In the genomic region with DNA sequence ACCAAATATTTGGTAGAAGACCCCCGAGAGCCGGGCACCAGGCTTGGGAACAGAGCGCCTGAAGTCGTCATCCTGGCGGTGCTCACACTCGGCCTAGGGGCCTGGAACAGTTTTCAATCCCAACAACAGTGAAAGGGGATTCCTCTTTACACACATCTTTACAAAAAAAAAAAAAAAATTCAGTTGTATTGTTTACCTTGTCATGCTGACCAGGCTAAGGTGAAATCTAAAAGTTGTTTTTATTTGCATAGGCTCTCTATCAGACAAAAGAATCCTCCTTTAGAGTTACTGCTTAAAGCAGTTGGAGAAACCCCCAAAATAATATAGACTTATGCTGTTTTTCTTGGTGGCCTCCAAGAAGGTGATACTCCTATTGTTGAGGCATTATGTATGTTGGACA, we compare ENCODE assay signal across 23 mouse cellular contexts. TPM values are rescaled to one million over a fixed set of nuclear protein-coding genes. Genes with fewer than 3 reads are reported as not detected.
DNase-seq lines count a peak whose midpoint lies in the region; ATAC-seq and TF ChIP-seq lines count a peak whose summit lies in the region.
"Had no signal": no experiment of that assay in that cellular context is flagged by ENCODE, and none has a peak within 500 bp of the region (broad histone marks: within the 10 kb centered on the region; RNA-seq: fewer than 3 reads in every experiment).

Gene Gm9774, minus strand, starts transcription at position 101 of the 400 bp plus-strand sequence.

- H3K9me3 ChIP-seq in heart, embryonic 16.5 days (replicated peaks; ENCODE audit: control insufficient read depth, low read length) = no peaks in the 10 kb centered on the region
- peaks cover 22% of the 10 kb centered on the region for H3K9me3 ChIP-seq in CH12.LX (replicated peaks; ENCODE audit: low read length)
- no peaks in the 10 kb centered on the region for H3K9me3 ChIP-seq in midbrain, postnatal 0 days (ENCODE audit: low read length)
- H3K9me3 ChIP-seq: heart, embryonic 10.5 days; hindbrain, embryonic 15.5 days; limb, embryonic 12.5 days; liver, embryonic 13.5 days; midbrain, embryonic 13.5 days had no signal

- in situ Hi-C loops in CH12.LX (cut with MboI; ENCODE audit: low pct_ligation_motif_present, low pct_unique_long_range_greater_than_20kb, low sequenced_read_pairs) (no loop called here), Patski (cut with MboI; ENCODE audit: low pct_unique_long_range_greater_than_20kb) (no loop called here)

- no peak for DNase-seq in heart, adult 11 months
- DNase-seq in CH12.LX (ENCODE audit: extremely low read depth) (no peak), Patski (ENCODE audit: low read depth, low spot score) (no peak)
- no peak for DNase-seq in midbrain, postnatal 0 days (ENCODE audit: low spot score)
- no peak for DNase-seq in testis, postnatal 10 days (ENCODE audit: low spot score)
- DNase-seq: adrenal gland, adult 8-10 months; cerebellum, adult 11-12 months; cerebellum, postnatal 25 days; gastrocnemius, postnatal 36 days; heart, postnatal 10 days; liver, embryonic 13.5 days; lung, embryonic 14.5 days; right cerebral cortex, postnatal 4 days; thymus, postnatal 25 days had no signal

- ATAC-seq in heart, embryonic 16.5 days (replicated peaks; ENCODE audit: extremely low read depth, insufficient read depth, low FRiP score) = no peak
- no peak for ATAC-seq in Patski
- no peak for ATAC-seq in midbrain, postnatal 0 days (ENCODE audit: low FRiP score)
- ATAC-seq: forebrain, embryonic 16.5 days; intestine, postnatal 0 days; midbrain, embryonic 13.5 days had no signal

- H3K27me3 ChIP-seq in heart, embryonic 16.5 days (ENCODE audit: control insufficient read depth, insufficient read depth, low read length) = no peaks in the 10 kb centered on the region
- H3K27me3 ChIP-seq in CH12.LX (replicated peaks) (no peaks in the 10 kb centered on the region), Patski (peaks cover 4% of the 10 kb centered on the region)
- no peaks in the 10 kb centered on the region for H3K27me3 ChIP-seq in midbrain, postnatal 0 days (ENCODE audit: insufficient read depth, low read length)
- H3K27me3 ChIP-seq: hindbrain, embryonic 15.5 days; limb, embryonic 12.5 days; liver, embryonic 13.5 days; midbrain, embryonic 13.5 days had no signal

- no peak within 1 kb of the TSS for H3K9ac ChIP-seq in heart, embryonic 16.5 days (ENCODE audit: low read length)
- H3K9ac ChIP-seq in CH12.LX (ENCODE audit: insufficient read depth, low read depth) = no peak within 1 kb of the TSS
- H3K9ac ChIP-seq in midbrain, postnatal 0 days (replicated peaks; ENCODE audit: low read length, poor library complexity, severe bottlenecking) = no peak within 1 kb of the TSS
- H3K9ac ChIP-seq: hindbrain, embryonic 15.5 days; limb, embryonic 12.5 days; liver, embryonic 13.5 days; lung, embryonic 14.5 days; midbrain, embryonic 13.5 days had no signal

- no peaks in the 10 kb centered on the region for H3K79me2 ChIP-seq in CH12.LX (replicated peaks; ENCODE audit: control insufficient read depth, extremely low read depth, insufficient read depth, poor library complexity, severe bottlenecking)

- no peak for TF ChIP-seq EP300 in CH12.LX (IDR thresholded peaks at IDR 0.05; ENCODE audit: low read length)

- TF ChIP-seq CTCF in CH12.LX (conservative IDR thresholded peaks at IDR 0.05 in 1 of 2, IDR thresholded peaks at IDR 0.05 in 1 of 2; ENCODE audit: low read depth in 2 of 2, low read length in 2 of 2) (no peak), Patski (IDR thresholded peaks at IDR 0.05) (no peak)
- no peak for TF ChIP-seq CTCF in embryonic fibroblast, embryonic 13.5 days (IDR thresholded peaks at IDR 0.05; ENCODE audit: borderline replicate concordance, insufficient read depth, low read length)
- no peak for TF ChIP-seq CTCF in midbrain, postnatal 0 days (IDR thresholded peaks at IDR 0.05)

- H3K4me2 ChIP-seq in heart, embryonic 16.5 days (ENCODE audit: low read depth, low read length) = no peak within 1 kb of the TSS
- no peak within 1 kb of the TSS for H3K4me2 ChIP-seq in CH12.LX (ENCODE audit: insufficient read depth, low read depth, poor library complexity, severe bottlenecking)
- H3K4me2 ChIP-seq in midbrain, postnatal 0 days (ENCODE audit: low read depth, low read length, poor library complexity, severe bottlenecking) = no peak within 1 kb of the TSS
- H3K4me2 ChIP-seq: hindbrain, embryonic 15.5 days; limb, embryonic 12.5 days; liver, embryonic 13.5 days; lung, embryonic 14.5 days; midbrain, embryonic 13.5 days had no signal

- WGBS in heart, embryonic 16.5 days = 82% methylated on average over 6 of the region's 6 CpGs
- 93% methylated on average over 6 of the region's 6 CpGs for WGBS in midbrain, postnatal 0 days

- POLR2A ChIA-PET in Patski (lab: Charles Lee) = no interaction called here

- CTCF ChIA-PET in Patski (lab: Charles Lee) = no interaction called here

- dilution Hi-C loops in CH12.LX (cut with MboI; ENCODE audit: extremely low pct_ligation_motif_present, extremely low pct_unique_long_range_greater_than_20kb, low sequenced_read_pairs) = no loop called here

- H3K4me3 ChIP-seq in heart, embryonic 16.5 days (ENCODE audit: low read length) = no peak within 1 kb of the TSS
- H3K4me3 ChIP-seq in CH12.LX (replicated peaks in 1 of 3; ENCODE audit: low read depth in 2 of 3, low read length in 2 of 3, poor library complexity in 1 of 3) = no peak within 1 kb of the TSS
- no peak within 1 kb of the TSS for H3K4me3 ChIP-seq in embryonic fibroblast, embryonic 13.5 days (ENCODE audit: insufficient read depth, low read length)
- no peak within 1 kb of the TSS for H3K4me3 ChIP-seq in midbrain, postnatal 0 days (ENCODE audit: low read depth, low read length)
- H3K4me3 ChIP-seq: heart, embryonic 10.5 days; hindbrain, embryonic 15.5 days; limb, embryonic 12.5 days; liver, embryonic 13.5 days; midbrain, embryonic 13.5 days had no signal

- no peak for TF ChIP-seq POLR2A in CH12.LX (IDR thresholded peaks at IDR 0.05; ENCODE audit: low read depth, low read length)
- no peak for TF ChIP-seq POLR2A in embryonic fibroblast, embryonic 13.5 days (IDR thresholded peaks at IDR 0.05; ENCODE audit: low read depth, low read length)

- no peaks in the 10 kb centered on the region for H3K36me3 ChIP-seq in heart, embryonic 16.5 days (ENCODE audit: control insufficient read depth, insufficient read depth)
- H3K36me3 ChIP-seq in CH12.LX (replicated peaks in 1 of 2; ENCODE audit: control insufficient read depth in 1 of 2, insufficient read depth in 1 of 2, low read length in 1 of 2) = no peaks in the 10 kb centered on the region
- no peaks in the 10 kb centered on the region for H3K36me3 ChIP-seq in midbrain, postnatal 0 days (ENCODE audit: insufficient read depth, low read length)
- H3K36me3 ChIP-seq: heart, embryonic 10.5 days; hindbrain, embryonic 15.5 days; limb, embryonic 12.5 days; liver, embryonic 13.5 days; midbrain, embryonic 13.5 days had no signal

- no peak within 1 kb of the TSS for H3K27ac ChIP-seq in heart, embryonic 16.5 days (ENCODE audit: low read length)
- no peak within 1 kb of the TSS for H3K27ac ChIP-seq in CH12.LX (ENCODE audit: insufficient read depth, low read depth)
- no peak within 1 kb of the TSS for H3K27ac ChIP-seq in embryonic fibroblast, embryonic 13.5 days (ENCODE audit: insufficient read depth, low read length)
- no peak within 1 kb of the TSS for H3K27ac ChIP-seq in midbrain, postnatal 0 days (ENCODE audit: low read depth, low read length)
- H3K27ac ChIP-seq: heart, embryonic 10.5 days; hindbrain, embryonic 15.5 days; limb, embryonic 12.5 days; liver, embryonic 13.5 days; macrophage; midbrain, embryonic 13.5 days had no signal

- H3K4me1 ChIP-seq in heart, embryonic 16.5 days (ENCODE audit: control insufficient read depth, insufficient read depth, low read length) = no peaks in the 10 kb centered on the region
- no peaks in the 10 kb centered on the region for H3K4me1 ChIP-seq in CH12.LX (ENCODE audit: control insufficient read depth in 1 of 2, insufficient read depth in 2 of 2)
- no peaks in the 10 kb centered on the region for H3K4me1 ChIP-seq in embryonic fibroblast, embryonic 13.5 days (ENCODE audit: control insufficient read depth, insufficient read depth, low read length)
- no peaks in the 10 kb centered on the region for H3K4me1 ChIP-seq in midbrain, postnatal 0 days (ENCODE audit: insufficient read depth, low read length)
- H3K4me1 ChIP-seq: heart, embryonic 10.5 days; hindbrain, embryonic 15.5 days; limb, embryonic 12.5 days; liver, embryonic 13.5 days; midbrain, embryonic 13.5 days had no signal

- TF ChIP-seq RAD21 in CH12.LX (IDR thresholded peaks at IDR 0.05; ENCODE audit: low read depth, low read length) = no peak

TF ChIP-seq in CH12.LX, 34 proteins besides CTCF, POLR2A, EP300 and RAD21:
- TF ChIP-seq USF1 (IDR thresholded peaks at IDR 0.05; ENCODE audit: low read depth, low read length) = no peak
- TF ChIP-seq MEF2A (IDR thresholded peaks at IDR 0.05; ENCODE audit: borderline replicate concordance, low read depth, low read length) = no peak
- no peak for TF ChIP-seq ZC3H11A (IDR thresholded peaks at IDR 0.05; ENCODE audit: low read depth, low read length)
- no peak for TF ChIP-seq MAZ (IDR thresholded peaks at IDR 0.05; ENCODE audit: low read depth, low read length)
- TF ChIP-seq ZKSCAN1 (IDR thresholded peaks at IDR 0.05; ENCODE audit: borderline replicate concordance, low read depth, low read length) = no peak
- TF ChIP-seq SIN3A (IDR thresholded peaks at IDR 0.05; ENCODE audit: low read length) = no peak
- TF ChIP-seq ETS1 (conservative IDR thresholded peaks at IDR 0.05; ENCODE audit: low read depth, low read length) = no peak
- no peak for TF ChIP-seq E2F4 (IDR thresholded peaks at IDR 0.05; ENCODE audit: insufficient replicate concordance, low read depth, low read length)
- no peak for TF ChIP-seq IRF4 (IDR thresholded peaks at IDR 0.05; ENCODE audit: low read depth, low read length)
- no peak for TF ChIP-seq ELF1 (IDR thresholded peaks at IDR 0.05; ENCODE audit: low read depth, low read length)
- no peak for TF ChIP-seq TBP (conservative IDR thresholded peaks at IDR 0.05; ENCODE audit: low read depth, low read length)
- TF ChIP-seq ZMIZ1 (IDR thresholded peaks at IDR 0.05; ENCODE audit: low read depth, low read length) = no peak
- TF ChIP-seq CHD2 (IDR thresholded peaks at IDR 0.05; ENCODE audit: low read length) = no peak
- no peak for TF ChIP-seq RCOR1 (conservative IDR thresholded peaks at IDR 0.05; ENCODE audit: low read depth, low read length)

RNA-seq across cellular contexts. Expression of gene Gm9774, which starts in this region (rescaled TPM):
- 3.8 and 18.9 TPM in 2 replicates for polyA plus RNA-seq in heart, embryonic 16.5 days (2015; fragmentation: Nextera tagmentation; extraction: Ambion mirVana)
- total RNA-seq in CH12.LX (2012; rRNA removed) (8.4 and 10.6 TPM in 2 replicates), CH12.LX (2014; rRNA removed) (11.9 and 14.0 TPM in 2 replicates)
- polyA plus RNA-seq in CH12.LX (2012; ENCODE audit: insufficient read length, low read depth) (87.2 and 105 TPM in 2 replicates), Patski (2021) (11.3 TPM)
- polyA plus RNA-seq in embryonic fibroblast, embryonic 13.5 days (2011; ENCODE audit: insufficient read length, low read depth, missing spikeins) = 25.6 and 29.8 TPM in 2 replicates
- 5.0 and 7.8 TPM in 2 replicates for total RNA-seq in midbrain, postnatal 0 days (2014; rRNA removed)
- 9.5 and 11.4 TPM in 2 replicates for polyA plus RNA-seq in midbrain, postnatal 0 days (2015; fragmentation: Nextera tagmentation; extraction: Ambion mirVana)
